Mouse (Mus musculus): Measurements from ENCODE around the gene Fto. TPM values are rescaled to one million over a fixed set of nuclear protein-coding genes. Genes with fewer than 3 reads are reported as not detected.

Fto gene
- total RNA-seq, 4 experiments from 2014 or later = 71.1 to 83.2 (median 80.8) TPM

DNA sequence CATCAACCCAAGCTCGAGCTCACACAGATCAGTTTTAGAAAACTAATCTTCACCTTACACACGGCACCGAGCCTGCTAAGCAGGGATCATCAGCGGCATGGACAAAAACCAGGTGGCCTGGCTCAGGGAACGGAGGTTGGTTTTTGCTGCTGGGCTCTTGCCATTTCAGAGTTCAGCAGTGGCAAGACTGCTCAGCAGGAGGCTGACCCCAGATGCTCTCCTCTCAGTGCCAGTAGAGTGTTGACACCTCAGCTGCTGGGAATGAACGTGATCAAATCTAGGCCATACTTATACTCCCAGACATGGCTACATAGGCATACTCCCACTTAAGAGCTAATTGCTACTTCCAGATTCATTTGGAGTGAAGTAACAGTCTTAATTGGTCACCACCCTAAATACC is 245.1 kb downstream of the Fto start:
- no peak for DNase-seq (ENCODE audit: low spot score in 2 of 2)

GRCm38 (mm10) chr8:91560017-91560591 is 246.8 kb downstream of the Fto start:
- DNase-seq (ENCODE audit: low spot score in 2 of 2) = no peak

DNA sequence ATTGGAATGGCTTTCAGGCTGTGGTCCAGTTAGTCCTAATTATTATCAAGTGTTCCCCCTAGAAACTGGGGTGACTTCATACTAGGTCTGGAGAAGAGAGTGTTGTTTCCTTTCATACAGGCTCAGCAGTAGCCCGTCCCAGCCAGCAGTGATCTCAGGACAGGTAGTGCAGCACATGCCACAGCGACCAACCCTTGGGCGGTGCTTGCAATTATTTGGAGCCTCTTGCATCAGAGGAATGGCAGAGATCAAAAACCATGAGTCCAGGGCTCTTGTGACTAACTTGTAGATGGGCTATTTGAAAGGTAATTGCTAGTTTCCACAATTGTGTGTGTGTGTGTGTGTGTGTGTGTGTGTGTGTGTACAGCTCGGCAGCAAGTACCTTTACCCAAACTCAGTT is 247.9 kb downstream of the Fto start:
- DNase-seq (ENCODE audit: low spot score in 2 of 2) = no peak

DNA sequence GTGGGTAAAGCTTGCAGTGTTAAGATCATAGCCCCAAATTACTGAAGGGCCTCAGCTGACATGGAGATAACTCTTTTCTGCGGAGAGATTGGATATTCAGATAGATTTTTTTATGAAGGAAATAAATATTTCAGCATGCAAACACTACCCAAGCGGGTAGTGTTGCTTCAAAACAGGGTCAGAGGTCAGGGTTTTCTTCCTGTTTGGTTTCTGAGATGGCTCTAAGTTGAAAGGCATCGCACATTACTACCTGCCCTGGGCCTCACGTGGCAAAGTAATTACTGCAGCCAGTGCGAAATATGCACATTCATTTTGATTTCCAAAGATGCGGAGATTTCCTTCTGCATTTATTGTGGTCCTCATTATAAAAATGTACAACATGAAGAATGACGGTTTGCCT is 249.3 kb downstream of the Fto start:
- DNase-seq (ENCODE audit: low spot score in 2 of 2) = no peak

DNA sequence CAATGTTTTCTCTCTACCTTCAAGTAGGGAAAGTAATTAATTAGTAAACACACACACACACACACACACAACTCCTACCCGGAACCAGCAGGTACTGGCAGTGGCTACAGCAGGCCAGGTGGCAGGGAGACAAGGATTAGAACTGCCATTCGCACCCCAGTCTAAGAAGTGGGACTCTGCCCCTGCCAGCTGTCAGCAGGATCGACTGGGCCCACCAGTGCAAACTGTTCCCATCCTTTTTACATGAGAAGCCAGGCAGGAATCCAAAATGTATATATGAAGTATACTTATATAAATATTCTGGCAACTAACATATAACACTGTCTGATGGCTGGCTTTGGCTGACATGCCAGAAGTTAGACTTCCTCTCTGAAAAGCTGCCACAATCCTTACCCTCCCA is 250.0 kb downstream of the Fto start:
- DNase-seq (ENCODE audit: low spot score in 2 of 2) = no peak

DNA sequence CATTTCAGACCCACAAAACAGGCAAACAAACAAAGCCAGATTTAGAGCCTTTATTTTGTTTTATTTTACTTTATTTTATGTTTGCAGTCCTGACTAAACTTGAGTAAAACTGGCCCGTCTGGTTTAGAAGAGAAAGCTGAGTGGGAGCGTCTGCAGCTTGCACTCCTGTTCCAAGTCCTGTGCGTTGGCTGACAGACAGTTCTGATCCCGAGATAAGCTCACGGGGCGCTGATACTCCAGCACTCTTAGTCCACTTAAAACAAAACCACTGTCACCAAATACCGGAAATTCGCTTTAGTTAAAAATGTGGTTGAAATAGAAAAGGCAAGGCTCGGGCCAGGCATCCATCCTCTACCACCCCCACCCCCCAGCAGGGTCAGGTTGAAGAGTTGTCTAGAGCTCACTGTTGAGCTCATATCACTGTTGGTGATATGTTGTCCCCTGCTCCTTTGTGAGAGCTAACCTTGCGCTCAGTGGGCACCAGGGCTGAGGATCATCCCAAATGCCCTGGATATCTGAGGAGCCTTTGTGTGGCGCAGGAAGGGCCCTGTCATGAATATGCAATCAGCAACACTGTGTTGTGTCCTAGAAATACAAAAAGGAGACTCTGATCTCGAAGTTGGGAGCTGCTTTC is 252.7 kb downstream of the Fto start:
- no peak for DNase-seq (ENCODE audit: low spot score in 2 of 2)

- DNase-seq (ENCODE audit: low spot score in 2 of 2) = no peak
These were observed 253.2 kb downstream of the Fto start for GRCm38 (mm10) chr8:91566503-91566869.

DNA sequence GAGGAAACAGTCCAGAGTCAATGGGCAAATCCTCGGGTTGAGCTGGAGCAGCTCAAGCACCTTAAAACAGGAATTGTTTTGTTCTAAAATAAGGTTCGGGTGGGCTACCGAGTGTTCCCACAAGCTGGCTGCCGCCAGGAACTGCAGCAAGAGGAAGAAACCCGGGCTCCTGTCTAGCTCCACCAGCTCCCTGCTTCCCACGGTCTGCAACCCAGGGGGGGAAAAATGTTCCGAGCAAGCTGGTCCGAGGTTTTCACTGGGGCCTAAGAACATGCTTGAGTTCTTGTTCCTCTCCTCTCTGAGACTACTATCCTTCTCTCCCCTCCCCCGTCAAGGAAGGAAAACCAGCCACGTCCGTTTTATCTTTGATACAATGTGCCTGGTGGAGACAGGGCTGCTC is 256.5 kb downstream of the Fto start:
- no peak for DNase-seq (ENCODE audit: low spot score in 2 of 2)

GRCm38 (mm10) chr8:91570809-91571208 is 257.5 kb downstream of the Fto start:
- DNase-seq (ENCODE audit: low spot score in 2 of 2) = no peak

DNA sequence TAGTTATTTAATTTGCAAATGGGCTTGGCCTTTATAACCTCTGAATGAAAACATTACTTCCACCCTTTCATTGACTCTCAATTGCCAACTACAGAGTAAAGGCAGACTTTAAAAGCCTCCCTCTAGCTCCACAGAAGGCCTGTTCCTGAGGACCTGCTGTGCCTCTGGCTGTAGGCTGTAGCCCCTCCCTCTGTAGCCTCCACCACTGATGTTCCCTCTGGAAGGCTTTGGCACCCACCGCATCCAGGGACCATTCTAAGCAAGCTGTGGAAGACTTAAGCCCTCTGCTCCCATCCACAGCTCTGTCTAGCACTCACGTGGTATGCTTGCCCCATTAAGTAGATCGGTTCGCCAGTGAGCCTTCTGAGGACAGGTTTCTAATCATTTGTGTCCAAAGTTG is 258.7 kb downstream of the Fto start:
- DNase-seq (ENCODE audit: low spot score in 2 of 2) = no peak

- no peak for DNase-seq (ENCODE audit: low spot score in 2 of 2)
These were observed 259.3 kb downstream of the Fto start for GRCm38 (mm10) chr8:91572630-91573029.

DNA sequence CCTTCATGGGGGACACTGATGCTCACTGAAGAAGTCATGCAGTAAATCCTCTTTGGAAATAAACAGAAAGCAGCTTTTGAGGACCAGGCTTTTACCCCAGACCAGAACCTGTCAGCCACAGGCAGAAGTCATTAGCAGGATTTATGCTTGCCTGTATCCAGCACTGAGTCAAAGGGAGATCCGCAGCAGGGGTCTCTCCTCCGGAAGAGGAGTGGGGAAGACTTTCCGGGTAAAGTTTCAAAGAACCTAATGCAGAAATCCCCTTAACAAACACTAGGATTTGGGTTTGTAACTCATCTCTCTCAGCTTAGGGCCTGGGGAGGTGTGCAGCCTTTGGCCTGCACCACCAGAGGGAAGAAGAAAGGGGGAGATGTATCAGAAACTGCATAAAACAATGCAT is 262.3 kb downstream of the Fto start:
- DNase-seq (ENCODE audit: low spot score in 2 of 2) = no peak

DNA sequence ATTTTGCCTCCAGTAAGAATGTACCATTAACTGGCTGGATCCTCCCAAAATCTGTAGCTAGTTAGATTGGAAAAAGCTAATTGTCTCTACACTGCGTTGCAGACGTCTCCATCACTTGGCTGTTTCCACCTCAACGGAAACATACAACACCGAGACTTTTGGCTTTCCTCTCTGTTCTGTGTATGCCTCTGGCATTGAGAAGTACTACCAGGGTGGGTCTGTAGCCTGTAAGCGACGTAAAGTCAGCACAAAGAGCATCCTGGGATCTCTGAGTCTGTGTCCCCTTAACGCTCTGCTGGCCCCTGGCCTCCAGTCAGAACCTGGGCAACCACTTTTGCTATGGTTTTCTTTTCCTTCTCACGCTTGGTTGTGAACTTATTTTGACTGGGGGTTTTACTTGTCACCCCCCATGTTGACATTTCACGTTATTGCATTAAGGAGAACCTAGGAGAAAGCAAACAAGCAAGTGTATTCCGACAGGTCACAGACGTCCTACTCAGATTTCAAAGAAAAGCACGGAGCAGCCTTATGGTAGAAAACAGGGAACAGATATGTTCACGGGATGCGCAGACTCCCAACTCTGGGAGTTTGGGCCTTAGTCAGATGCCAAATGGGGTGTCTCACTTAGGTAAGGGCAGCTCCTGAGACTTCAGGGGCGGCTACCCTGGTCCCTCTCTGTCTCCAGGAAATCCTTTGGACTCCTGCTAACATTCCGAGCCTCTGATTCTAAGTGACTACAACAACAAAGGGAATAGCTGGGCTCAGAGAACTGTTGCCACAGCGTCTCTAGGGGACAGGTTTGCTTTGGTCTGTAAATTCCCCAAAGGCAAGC is 263.0 kb downstream of the Fto start:
- no peak for DNase-seq (ENCODE audit: low spot score in 2 of 2)

GRCm38 (mm10) chr8:91576918-91577241 is 263.6 kb downstream of the Fto start:
- DNase-seq (ENCODE audit: low spot score in 2 of 2) = no peak

- no peak for DNase-seq (ENCODE audit: low spot score in 2 of 2)
These were observed 264.3 kb downstream of the Fto start for GRCm38 (mm10) chr8:91577605-91578004.

GRCm38 (mm10) chr8:91584620-91585415 is 271.5 kb downstream of the Fto start:
- DNase-seq (ENCODE audit: low spot score in 2 of 2) = no peak

DNA sequence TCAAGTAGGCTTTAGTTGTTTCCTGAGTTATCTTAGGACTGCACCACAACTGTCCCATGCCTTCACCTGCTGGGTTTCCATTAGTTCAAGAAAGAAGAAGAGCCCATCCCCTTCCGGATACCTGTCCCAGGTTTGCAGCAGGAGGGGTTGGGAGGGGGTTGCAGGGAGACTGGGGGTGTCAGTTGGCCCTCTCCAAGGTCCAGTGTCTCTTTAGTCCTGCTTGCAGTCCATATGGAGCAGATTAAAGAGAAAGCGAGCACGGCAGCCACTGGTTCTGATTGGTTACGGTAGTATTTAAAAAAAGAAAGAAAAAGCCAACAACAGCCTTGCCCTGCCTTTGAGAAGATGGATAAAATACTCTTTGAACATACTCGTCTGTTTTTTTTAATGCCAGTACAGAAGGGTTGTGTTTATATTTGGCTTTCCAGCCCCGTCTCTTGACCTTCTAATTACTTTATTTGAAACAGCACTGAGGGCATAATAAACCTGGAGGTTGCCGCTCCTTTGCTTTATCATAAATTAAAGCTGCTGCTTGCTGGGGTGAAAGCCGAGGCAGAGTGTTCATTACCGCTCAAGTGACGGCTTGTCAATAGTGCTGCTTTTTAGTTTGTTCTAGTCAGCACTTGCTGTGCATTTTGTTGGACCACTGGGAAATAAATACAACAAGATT is 279.2 kb downstream of the Fto start:
- no peak for DNase-seq (ENCODE audit: low spot score in 2 of 2)

DNA sequence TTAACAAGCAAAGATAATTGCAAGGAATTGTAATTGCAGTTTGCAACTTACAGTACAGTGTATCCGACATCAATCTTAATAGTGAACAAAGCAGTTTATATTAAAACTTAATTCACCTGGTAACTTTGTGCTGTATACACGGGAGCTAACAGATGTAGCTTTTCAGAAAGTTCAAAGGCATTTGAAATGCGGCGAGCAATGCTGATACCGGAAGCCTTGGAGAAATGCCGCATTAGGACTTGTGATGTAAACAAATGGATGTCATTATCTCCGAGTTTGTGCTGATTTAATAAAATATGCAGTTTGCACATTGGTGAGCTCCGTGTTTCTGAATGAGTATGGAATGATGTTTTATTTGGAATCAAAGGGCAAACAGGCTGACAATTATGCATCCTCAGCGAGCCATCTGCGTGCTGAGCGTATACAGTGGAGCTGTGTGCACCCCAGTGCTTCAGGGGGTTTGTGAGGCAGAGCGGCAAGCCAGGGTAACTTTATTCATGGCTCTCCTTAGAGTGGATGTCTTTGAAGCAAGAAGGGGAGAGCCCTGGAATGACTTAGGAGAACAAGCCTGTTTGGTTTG is 280.0 kb downstream of the Fto start:
- DNase-seq (ENCODE audit: low spot score in 2 of 2) = no peak

DNA sequence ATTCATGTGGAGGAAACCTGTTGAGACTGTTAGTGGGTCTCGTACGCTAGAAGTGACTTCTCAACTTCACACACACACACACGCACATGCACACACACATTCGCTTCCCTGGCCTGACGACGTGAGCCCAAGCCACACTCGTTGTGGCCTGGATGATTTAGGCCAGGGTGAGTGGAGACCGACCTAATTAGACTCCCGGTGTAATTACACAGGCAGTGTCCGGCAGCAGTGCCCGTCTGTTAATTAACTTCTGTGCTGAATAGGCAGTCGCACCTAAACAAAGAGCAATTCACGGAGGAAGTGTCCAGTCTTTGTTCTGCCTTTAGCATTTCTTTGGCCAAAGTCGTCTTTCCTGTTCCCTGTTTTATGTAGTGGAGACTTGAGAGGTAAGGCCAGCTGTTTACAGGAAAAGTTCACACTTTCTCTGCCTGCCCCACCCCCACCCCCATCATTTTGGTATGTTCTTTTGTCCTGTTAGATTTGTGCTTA is 286.1 kb downstream of the Fto start:
- DNase-seq (ENCODE audit: low spot score in 2 of 2) = no peak

GRCm38 (mm10) chr8:91603751-91604150 is 290.4 kb downstream of the Fto start:
- DNase-seq (ENCODE audit: low spot score in 2 of 2) = no peak

DNA sequence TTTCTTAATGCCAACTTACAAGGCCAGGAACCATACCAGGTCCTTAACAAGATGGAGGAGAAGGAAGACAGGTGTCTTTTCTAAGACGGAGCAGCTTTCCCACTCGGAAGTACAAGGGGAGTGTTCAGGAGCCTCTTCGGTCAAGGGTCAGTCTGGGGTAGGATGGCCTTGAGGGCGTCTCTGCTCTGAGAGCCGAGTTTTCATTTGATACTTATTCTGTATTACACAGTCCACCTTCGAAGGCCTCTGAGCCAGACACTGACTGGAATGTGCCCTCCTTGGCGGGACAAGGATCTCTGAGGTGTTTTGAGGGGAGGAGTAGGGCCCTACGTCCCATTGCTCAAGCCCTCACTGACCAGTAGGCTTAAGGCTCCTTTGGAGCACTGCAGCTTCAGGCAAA is 292.6 kb downstream of the Fto start:
- no peak for DNase-seq (ENCODE audit: low spot score in 2 of 2)

All from gastrocnemius, adult 8-10 months (tissue).